Mouse (Mus musculus) G1E-ER4 (cell line): ENCODE results near the gene Slc10a4. TPM values are rescaled to one million over a fixed set of nuclear protein-coding genes. Genes with fewer than 3 reads are reported as not detected.

Source experiments
- GATA1 ChIP-seq: IDR thresholded peaks from one replicate; pipeline ENCODE4 v1.8.0; 2012; ENCODE audit warnings: low read length, inconsistent platforms
- polyA plus RNA-seq: library from polyadenylated mRNA; stranded (reverse); fragments of >175 nt; gene quantifications from 2 replicates; pipeline ENCODE4 v1.2.3, GENCODE M21; 2012

Slc10a4 gene
- polyA plus RNA-seq: not detected in 2 replicates

DNA sequence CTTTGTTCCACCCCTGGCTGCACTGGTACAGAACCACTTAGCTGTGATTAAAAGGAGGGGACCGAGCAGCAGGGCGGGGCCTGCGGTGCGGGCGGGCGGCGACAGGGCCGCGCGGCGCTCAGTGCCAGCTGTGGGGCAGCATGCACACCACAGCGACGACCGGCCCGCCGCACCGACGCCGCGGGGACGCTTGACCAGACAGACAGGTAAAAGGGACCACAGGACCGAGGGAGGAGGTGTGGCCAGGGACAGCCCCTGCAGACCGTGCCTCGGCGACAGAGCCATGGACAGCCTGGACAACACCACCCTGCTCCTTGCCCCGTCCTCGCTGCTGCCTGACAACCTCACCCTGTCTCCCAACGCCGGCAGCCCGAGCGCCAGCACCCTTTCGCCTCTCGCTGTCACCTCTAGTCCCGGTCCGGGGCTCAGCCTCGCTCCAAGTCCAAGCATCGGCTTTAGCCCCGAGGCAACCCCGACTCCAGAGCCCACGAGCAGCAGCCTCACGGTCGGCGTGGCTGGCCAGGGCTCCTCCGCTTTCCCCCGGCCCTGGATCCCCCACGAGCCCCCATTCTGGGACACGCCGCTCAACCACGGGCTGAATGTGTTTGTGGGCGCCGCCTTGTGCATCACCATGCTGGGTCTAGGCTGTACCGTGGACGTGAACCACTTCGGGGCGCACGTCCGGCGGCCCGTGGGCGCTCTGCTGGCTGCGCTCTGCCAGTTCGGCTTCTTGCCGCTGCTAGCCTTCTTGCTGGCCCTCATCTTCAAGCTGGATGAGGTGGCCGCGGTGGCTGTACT, at the start of gene Slc10a4:
Gene Slc10a4 (plus strand): TSS at position 100 of the 798 bp plus-strand sequence.
- TF ChIP-seq GATA1: no peak

DNA sequence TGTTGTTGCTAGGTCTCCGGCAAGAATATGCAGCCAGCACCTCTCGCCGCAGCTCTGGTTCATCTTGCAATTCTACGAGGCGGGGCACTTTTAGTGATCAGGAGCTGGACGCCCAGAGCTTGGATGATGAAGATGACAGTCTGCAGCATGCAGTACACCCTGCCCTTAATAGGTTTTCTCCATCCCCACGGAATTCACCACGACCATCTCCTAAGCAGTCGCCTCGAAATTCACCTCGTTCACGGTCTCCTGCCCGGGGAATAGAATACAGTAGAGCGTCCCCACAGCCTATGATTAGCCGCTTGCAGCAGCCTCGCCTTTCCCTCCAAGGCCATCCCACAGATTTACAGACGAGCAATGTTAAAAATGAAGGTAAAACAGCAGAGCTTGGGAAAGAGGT, 49.4 kb upstream of the Slc10a4 start:
- TF ChIP-seq GATA1: no peak

DNA sequence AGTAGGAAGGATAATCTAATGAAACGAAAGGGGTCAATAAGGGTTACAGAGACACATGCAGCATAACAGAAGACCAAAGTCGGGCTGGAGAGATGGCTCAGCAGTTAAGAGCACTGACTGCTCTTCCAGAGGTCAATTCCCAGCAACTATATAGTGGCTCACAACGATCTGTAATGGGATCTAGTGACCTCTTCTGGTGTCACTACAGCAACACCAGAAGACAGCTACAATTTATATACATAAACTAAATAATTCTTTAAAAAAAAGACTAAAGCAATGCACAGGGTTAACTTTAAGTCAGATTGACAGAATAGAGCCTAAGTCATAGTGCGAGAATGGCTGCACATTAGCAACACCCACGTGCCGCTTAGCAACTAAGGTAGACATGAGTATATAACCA, 46.6 kb upstream of the Slc10a4 start:
- TF ChIP-seq GATA1: no peak

DNA sequence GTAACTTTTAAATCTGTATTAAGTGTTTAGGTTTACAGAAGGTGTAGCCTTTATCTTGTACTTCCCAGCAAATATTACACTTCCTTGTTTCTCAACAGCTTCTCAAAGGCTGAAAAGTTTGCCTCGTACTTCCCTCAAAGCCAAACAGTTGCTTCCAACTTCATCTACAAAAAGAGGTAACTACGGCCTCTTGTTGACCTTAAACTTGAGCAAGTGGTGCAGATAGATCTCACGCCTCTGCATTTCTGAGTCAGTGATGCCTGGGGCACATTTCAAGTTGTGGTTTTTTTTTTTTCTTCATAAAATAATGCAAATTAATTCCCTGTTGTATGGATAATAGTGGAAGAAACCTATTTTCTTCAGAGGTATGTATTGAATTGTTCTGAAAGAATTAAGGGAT, 41.0 kb upstream of the Slc10a4 start:
- no peak for TF ChIP-seq GATA1

DNA sequence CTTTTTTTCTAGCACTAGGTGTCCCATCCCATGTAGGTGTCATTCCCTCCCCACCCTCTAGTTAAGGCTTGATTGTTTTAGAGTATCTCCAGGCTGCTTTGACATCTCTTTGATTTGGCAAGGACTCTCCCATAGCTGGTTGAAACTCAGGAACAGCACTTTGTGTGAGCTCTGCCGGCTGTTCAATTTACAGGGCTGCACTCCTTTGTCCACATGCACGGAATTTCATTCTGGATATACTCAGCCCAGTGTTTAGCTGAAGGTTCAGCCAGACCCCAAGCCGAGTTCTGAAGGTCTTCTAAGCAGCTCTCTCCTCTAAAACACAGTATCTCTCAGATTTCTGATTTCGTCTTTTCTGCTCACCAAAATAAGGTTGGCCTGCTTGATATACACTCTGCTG, 34.2 kb upstream of the Slc10a4 start:
- no peak for TF ChIP-seq GATA1

DNA sequence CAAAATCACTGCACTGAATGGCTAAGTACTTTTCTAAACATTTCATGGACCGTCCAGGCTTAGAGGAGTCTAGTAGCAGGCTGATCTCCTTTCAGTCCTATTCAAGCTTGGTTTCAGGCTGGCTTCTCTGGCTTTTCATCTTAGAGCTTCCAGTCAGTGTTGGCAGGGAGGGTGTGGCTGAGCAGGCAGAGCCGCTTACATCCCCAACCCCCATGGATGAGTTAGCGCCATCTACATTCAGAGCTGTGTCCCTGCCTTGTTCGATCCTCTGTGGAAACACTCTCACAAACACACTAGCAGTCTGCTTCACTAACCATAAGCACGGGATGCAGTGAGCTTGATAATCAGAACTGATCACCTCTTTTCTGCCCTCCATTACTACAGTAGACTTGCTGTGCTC, 33.7 kb upstream of the Slc10a4 start:
- TF ChIP-seq GATA1: no peak

DNA sequence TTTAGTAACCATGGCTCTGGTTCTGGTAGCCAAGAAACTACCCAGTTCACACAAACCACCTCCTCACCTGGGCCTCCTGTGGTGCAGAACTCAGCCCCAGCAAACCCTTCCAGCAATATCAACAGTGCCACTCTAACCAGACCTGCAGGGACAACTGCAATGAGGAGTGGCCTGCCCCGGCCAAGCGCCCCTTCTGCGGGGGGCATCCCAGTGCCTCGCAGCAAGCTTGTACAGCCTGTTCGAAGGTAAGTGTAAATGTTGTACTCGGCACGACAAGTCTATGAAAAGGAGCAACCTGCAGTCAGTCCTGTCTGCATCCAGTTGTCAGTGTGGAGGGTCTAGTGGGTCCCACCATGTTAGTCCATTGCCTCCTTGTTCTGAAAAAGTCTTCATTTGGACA, 32.1 kb upstream of the Slc10a4 start, which contains the start of gene Gm10135:
Gene Gm10135 (minus strand): TSS at position 101 of the 400 bp plus-strand sequence.
- TF ChIP-seq GATA1: no peak

DNA sequence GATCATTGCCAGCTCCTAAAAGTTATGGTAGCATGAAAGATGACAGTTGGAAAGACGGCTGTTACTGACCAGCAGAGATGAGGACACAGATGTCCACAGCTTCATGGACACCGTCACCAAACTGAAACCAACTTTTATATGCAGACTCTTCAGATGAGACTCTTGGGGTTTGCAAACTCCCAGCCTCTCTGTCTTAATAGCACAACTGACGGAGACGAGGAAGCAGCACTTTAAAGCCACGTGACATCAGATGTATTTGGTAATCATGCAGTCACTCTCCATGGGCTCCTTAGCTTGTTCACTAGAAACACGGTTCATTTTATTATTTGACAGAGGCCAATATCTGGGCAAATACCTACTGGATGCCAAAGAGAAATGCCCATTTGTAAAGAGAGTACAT, 30.7 kb upstream of the Slc10a4 start:
- TF ChIP-seq GATA1: no peak

DNA sequence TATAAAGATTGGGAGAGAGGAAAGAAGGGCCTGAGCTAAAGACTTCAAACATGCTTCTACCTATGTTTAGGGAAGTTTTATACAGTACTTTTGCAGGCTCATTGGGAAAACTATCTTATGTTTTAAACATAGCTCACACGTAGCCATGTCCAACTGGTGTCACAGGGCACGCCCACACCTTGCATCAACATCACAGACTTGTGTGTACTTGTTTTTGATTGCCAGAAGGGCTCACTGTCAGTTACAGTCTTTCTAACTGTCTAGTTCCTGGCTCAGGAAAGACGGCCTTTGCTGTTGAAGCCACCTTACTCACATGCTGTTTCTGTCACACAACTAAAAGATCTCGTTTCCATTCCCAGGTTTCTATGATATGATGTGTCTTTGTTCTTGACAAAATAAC, 30.1 kb upstream of the Slc10a4 start:
- no peak for TF ChIP-seq GATA1

DNA sequence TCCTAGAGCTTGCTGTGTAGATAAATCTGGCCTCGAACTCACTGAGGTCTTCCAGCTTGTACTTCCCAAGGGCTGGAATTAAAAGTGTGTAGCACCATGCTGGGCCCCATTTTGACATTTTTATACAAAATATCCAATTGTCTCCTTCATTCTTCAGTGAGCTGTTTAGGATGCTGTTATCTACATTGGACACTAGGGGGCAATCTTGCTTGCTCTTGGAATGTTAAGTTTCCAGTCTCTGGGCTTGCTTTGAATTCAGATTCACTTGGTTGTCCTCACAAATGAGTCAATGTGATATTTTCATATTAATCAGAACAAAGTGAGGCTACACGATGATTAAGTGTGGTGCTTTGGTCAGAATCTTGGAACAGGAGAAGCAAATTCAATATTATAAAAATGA, 22.6 kb upstream of the Slc10a4 start:
- TF ChIP-seq GATA1: no peak

DNA sequence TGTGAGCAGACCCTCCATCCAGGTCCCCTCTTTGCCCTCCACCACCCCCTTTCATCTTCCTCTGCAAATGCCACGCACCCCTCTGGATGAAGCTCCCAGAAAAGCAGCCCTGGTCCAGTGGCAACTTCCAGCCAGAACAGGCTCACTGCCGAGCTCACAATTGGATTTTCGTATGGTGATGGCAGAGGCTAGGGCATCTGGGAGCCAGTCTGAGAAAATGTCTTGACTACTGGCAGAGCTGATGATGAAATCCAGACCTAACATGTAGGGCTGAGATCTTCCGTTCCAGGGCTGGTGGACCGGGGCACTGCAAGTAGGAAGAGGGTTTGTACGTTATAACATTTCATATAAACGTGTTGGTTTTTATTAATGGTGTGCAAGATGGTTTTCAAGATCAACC, 18.9 kb upstream of the Slc10a4 start:
- no peak for TF ChIP-seq GATA1

DNA sequence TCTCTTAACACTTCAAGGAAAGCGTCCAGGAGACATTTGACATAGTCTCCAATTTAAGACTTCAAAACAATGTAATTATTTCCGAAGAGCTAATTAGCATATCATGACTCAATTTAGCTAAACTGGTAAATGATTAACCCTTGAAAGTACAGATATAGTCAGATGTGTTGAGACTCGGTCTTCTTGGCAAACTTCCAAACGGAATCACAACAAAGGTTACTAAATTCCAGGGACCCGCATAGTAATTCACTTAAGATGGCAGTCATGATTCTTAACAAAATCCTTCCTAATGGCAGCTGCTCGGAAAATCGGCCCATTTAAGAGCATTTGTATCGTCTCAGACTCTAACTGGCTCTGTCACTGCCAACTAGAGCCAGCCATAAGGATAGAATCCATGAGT, 16.9 kb upstream of the Slc10a4 start:
- no peak for TF ChIP-seq GATA1

DNA sequence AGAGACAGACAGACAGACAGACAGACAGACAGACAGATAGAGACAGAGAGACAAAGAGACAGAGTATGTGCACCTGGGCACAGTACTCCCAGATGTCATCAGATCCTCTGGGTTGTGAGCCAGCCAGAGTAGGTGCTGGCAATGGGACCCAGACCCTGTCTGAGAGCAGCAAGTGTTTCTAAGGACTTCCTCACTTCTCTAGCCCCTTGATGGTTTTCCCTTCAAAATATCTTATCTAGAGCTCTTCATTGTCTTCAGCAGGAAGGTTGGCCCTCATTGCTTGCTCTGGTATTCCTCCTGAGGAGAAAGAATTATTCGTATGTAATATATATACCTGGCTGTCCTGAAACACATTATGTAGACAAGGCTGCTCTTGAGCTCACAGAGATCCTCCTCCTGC, 14.2 kb upstream of the Slc10a4 start:
- no peak for TF ChIP-seq GATA1

DNA sequence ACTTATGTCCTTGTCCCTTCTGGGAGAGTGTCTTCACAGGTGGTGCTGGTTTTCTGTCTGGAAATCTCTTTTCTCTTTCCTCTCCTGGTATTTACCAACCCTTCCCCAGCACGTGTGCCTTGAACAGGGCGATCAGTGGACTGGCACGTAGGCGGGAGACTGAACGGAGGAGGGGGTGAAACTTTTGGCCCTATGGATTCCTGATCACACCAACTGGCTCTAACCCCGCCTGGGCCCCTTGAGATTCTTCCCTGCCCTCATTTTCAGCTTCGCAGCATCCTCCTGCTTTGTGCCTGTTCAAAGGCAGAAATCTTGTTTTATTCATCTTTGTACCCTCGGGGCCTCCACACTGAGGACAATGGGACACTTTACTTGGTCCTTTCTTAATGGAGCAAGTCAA, 12.3 kb upstream of the Slc10a4 start:
- TF ChIP-seq GATA1: no peak

DNA sequence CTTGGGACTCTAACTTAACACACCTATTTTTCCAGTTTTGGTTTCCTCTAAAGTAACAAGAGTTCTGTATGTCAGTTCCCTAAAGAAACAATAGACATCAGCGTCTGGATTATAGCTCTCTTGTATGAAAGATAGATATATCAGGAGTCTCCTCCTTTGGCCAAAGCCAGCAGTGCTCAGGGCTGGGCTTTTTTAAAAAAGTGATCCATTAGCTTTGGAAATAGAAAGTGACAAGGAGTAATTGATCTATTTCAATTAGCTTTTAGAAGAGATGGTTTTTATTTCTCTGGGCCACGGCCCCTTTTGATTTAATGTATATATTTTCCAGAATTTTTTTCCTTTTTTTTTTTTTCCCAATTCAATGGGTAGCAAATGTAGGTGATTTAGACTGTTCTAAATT, 11.8 kb upstream of the Slc10a4 start:
- TF ChIP-seq GATA1: no peak

DNA sequence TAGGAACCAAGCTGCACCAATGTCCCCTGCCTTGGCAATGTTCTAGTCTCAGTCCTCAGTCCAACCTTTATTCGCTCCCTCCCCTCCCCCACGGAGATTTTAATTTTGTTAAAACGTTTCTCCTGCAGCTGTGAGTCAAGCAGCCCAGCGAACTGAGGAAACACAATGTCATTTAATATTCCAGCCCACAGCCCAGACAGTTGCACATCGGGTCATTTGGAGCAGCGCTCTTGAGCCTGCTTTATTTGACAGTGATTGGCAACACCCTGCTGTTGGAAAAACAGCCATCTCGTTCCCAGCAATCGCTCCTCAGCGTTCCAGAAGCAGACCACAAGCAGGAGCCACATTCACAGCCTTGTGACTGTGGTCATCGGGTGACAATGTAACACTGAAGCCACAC, 11.3 kb upstream of the Slc10a4 start:
- TF ChIP-seq GATA1: no peak

DNA sequence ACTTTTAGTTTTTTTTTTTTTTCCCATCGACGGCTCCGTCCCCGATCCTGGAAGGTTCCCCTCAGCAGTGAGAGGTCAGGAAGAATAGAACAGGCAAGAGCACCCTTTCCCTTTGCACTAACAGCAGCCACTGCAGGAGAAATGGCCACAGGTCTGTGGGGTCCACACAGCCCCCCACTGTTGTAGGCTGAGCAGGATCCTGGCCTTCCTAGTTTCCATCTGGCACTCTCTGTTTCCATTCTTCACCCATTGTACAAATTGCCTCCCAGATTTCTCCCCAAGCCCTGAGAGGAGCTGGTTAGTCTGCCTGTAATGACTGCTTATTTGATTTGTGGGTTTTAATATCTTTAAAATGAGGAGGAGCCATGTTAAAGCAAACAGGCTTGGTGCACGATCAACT, 2.6 kb upstream of the Slc10a4 start:
- no peak for TF ChIP-seq GATA1

DNA sequence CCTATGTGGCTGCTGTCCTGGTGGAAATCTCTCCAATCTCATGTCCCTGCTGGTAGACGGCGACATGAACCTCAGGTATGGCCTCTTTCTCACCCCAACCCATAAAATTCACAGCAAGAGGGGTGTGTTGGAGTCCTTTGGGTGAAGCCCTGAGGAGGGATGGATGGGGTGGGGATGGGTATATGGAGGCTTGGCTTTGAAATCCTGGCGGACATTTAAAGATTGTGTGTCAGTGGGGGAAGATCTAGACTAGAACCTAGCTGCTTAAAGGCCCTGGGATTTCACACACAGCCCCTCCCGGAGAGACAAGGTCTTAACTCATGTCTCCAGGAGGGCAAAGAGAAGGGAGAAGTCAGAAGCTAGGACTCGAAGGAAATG, 888 bp downstream of the Slc10a4 start:
- no peak for TF ChIP-seq GATA1
